Mouse (Mus musculus) megakaryocyte, embryonic 14.5 days (primary cell): Measurements from ENCODE around the gene Xpnpep1. TPM values are rescaled to one million over a fixed set of nuclear protein-coding genes. Genes with fewer than 3 reads are reported as not detected.
A peak's percentile ranks its signal among the peaks of the same experiment; 100 is the strongest.

Experiments
- H3K27me3 ChIP-seq: replicated peaks from 2 replicates; pipeline ENCODE3; 2012; ENCODE audit warnings: inconsistent platforms
- H3K36me3 ChIP-seq: replicated peaks from 2 replicates; pipeline ENCODE3; 2012; ENCODE audit warnings: low read length, inconsistent platforms, mixed read lengths
- H3K4me1 ChIP-seq: 2 replicates; pipeline ENCODE4 v1.6.1; 2012; ENCODE audit warnings: inconsistent platforms
- H3K4me3 ChIP-seq: replicated peaks from 2 replicates; pipeline ENCODE3; 2012; ENCODE audit warnings: moderate library complexity, mild to moderate bottlenecking, inconsistent platforms
- H3K9me3 ChIP-seq: 2 replicates; pipeline ENCODE4 v1.6.1; 2012; ENCODE audit warnings: inconsistent platforms
- FLI1 ChIP-seq: IDR thresholded peaks from 2 replicates; pipeline ENCODE4 v1.6.1; 2012; ENCODE audit warnings: low read length, inconsistent platforms, mixed read lengths
- GATA1 ChIP-seq: IDR thresholded peaks from 3 replicates; pipeline ENCODE4 v1.6.1; 2012; ENCODE audit warnings: mixed read lengths, low read length, inconsistent platforms, borderline replicate concordance
- polyA plus RNA-seq: library from polyadenylated mRNA; stranded (reverse); fragments of >175 nt; gene quantifications from 2 replicates; pipeline ENCODE4 v1.2.3, GENCODE M21; 2012; ENCODE audit warnings: low replicate concordance; ENCODE audit not compliant: insufficient read depth

The Xpnpep1 gene
- polyA plus RNA-seq, 1 experiment, result 183 TPM

GRCm38 (mm10) chr19:53051288-53051985, 11.4 kb upstream of the Xpnpep1 start:
- no peak for TF ChIP-seq GATA1
- TF ChIP-seq FLI1, result no peak
- Histone ChIP-seq H3K4me1 (peaks cover 14% of the 10 kb centered on the region), H3K9me3 (peaks cover 13% of the 10 kb centered on the region; the same call in 1 of the 2 replicates), H3K4me3 (no peak overlapping the region), H3K36me3 (no peaks in the 10 kb centered on the region), H3K27me3 (peaks cover 20% of the 10 kb centered on the region)

- Histone ChIP-seq H3K9me3 (peaks cover 14% of the 10 kb centered on the region; the same call in 1 of the 2 replicates), H3K4me1 (peaks cover 14% of the 10 kb centered on the region), H3K27me3 (peaks cover 20% of the 10 kb centered on the region), H3K36me3 (no peaks in the 10 kb centered on the region), H3K4me3 (no peak overlapping the region)
- TF ChIP-seq GATA1 (no peak), FLI1 (no peak)
Observed at GRCm38 (mm10) chr19:53050100-53050499, 10.1 kb upstream of the Xpnpep1 start.

- H3K4me1 ChIP-seq, result peaks cover 7% of the 10 kb centered on the region
- TF ChIP-seq FLI1 (no peak), GATA1 (no peak)
- H3K4me3 ChIP-seq, result no peak overlapping the region
- peaks cover 14% of the 10 kb centered on the region; the same call in 1 of the 2 replicates for H3K9me3 ChIP-seq
- H3K36me3 ChIP-seq, result no peaks in the 10 kb centered on the region
- peaks cover 9% of the 10 kb centered on the region for H3K27me3 ChIP-seq
Observed at GRCm38 (mm10) chr19:53047208-53047607, 7.2 kb upstream of the Xpnpep1 start.

- TF ChIP-seq FLI1 (no peak), GATA1 (no peak)
- no peak overlapping the region for H3K4me3 ChIP-seq
- H3K27me3 ChIP-seq, result peaks cover 6% of the 10 kb centered on the region
- no peaks in the 10 kb centered on the region for H3K36me3 ChIP-seq
- peaks cover 7% of the 10 kb centered on the region; the same call in 1 of the 2 replicates for H3K9me3 ChIP-seq
- peaks cover 30% of the 10 kb centered on the region for H3K4me1 ChIP-seq
Observed at GRCm38 (mm10) chr19:53043423-53044125, 3.6 kb upstream of the Xpnpep1 start.

GRCm38 (mm10) chr19:53041570-53041969, 1.6 kb upstream of the Xpnpep1 start:
- TF ChIP-seq FLI1 (no peak), GATA1 (no peak)
- H3K36me3 ChIP-seq, result peaks cover 7% of the 10 kb centered on the region
- no peak overlapping the region for H3K4me3 ChIP-seq
- peaks cover 6% of the 10 kb centered on the region for H3K27me3 ChIP-seq
- H3K9me3 ChIP-seq, result peaks cover 2% of the 10 kb centered on the region; the same call in 1 of the 2 replicates
- peaks cover 39% of the 10 kb centered on the region for H3K4me1 ChIP-seq

DNA sequence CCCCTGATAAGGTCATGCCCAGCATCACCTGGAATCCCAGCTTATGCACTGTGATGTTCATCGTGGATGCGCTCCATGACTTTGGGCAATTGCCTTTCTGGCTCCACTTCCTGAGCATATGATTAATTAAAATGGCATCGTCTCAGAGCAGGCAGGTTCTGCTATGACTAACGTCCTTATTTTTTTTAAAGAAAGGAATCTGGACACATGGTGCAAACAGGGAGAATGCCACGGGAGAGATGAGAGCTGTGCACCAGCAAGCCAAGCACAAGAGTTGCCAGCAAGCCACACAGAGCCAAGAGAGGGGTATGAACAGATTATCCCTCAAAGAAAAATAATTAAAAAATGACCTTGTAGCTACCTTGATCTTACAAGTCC, 1.1 kb upstream of the Xpnpep1 start:
- Histone ChIP-seq H3K27me3 (peaks cover 6% of the 10 kb centered on the region), H3K9me3 (no peaks in the 10 kb centered on the region)

GRCm38 (mm10) chr19:53039090-53039489, 924 bp downstream of the Xpnpep1 start:
- Histone ChIP-seq H3K9me3 (no peaks in the 10 kb centered on the region), H3K4me1 (peaks cover 62% of the 10 kb centered on the region), H3K4me3 (peak overlapping the region; percentile 97), H3K36me3 (peaks cover 23% of the 10 kb centered on the region), H3K27me3 (peaks cover 2% of the 10 kb centered on the region)
- no peak for TF ChIP-seq GATA1
- TF ChIP-seq FLI1, result no peak

More for the DNA sequence above, 1.1 kb upstream of the Xpnpep1 start:
- TF ChIP-seq GATA1 (no peak), FLI1 (no peak)
- Histone ChIP-seq H3K4me3 (no peak overlapping the region), H3K4me1 (peaks cover 43% of the 10 kb centered on the region), H3K36me3 (peaks cover 9% of the 10 kb centered on the region)

DNA sequence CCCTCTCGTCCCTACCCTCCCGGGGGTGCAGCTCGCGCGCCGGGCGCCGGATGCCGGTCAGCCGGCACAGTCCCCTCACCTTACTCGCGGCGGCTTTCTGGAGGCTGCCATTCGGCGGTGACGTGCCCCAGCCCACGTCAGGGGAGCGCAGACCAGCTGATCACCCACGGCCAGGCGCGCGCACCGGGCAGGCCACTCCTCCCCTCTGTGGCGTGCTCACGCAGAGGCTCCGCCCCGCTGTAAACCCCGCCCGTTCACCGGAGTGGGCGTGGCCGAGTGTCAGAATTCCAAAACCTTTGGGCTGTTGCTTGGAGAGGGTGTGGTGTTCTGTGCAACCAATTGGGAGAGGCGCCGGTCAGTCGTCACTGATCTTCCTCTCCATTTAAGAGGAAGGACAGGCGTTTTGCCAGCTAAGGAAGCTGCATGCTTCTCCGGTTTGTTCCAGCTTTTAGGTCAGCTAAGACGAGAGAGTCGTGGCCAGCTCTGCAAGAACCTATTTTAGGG, 1.5 kb downstream of the Xpnpep1 start:
- TF ChIP-seq GATA1 (no peak), FLI1 (no peak)
- Histone ChIP-seq H3K4me3 (peak overlapping the region; percentile 97), H3K9me3 (no peaks in the 10 kb centered on the region), H3K4me1 (peaks cover 67% of the 10 kb centered on the region), H3K36me3 (peaks cover 26% of the 10 kb centered on the region), H3K27me3 (no peaks in the 10 kb centered on the region)

- H3K4me1 ChIP-seq, result peaks cover 72% of the 10 kb centered on the region
- no peaks in the 10 kb centered on the region for H3K9me3 ChIP-seq
- H3K4me3 ChIP-seq, result peak overlapping the region; percentile 97
- no peaks in the 10 kb centered on the region for H3K27me3 ChIP-seq
- no peak for TF ChIP-seq FLI1
- no peak for TF ChIP-seq GATA1
- peaks cover 26% of the 10 kb centered on the region for H3K36me3 ChIP-seq
Observed at GRCm38 (mm10) chr19:53037925-53038419, 2.0 kb downstream of the Xpnpep1 start.

DNA sequence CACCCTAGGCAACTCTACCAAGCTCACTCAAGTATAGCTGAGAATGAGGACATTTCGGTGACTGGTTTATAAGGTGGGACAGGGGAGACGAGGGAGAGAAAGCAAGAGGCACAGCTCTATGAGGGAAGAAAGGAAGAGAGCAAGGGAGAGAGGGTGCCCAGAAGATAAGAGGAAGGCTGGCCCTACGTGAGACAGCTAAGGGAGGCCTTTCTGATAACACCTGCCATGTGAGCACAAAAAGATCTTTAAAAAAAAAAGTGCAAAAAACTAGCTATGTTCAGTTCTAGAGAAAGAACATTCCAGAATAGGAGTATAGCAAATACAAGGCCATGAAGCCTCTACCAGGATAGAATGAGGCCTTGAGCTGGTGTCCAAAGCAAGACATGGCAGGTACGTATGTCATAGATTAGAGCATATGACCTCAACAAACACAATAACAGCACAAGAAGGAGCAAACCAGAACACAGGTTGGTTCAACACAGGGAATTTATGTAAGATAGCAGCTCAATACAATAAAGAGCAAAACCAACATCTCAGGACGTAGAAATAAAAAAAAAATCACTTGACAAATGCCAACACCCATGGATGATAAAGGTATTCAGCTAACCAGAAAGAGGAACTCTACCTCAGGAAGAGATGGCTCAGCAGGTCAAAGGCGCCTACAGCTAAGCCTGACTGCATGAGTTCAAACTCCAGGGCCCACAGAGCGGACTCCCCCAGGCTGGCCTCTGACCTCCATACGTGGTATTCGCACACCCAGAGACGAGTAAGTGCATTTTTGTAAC, 6.7 kb downstream of the Xpnpep1 start:
- Histone ChIP-seq H3K27me3 (no peaks in the 10 kb centered on the region), H3K9me3 (no peaks in the 10 kb centered on the region), H3K4me1 (peaks cover 91% of the 10 kb centered on the region), H3K36me3 (peaks cover 61% of the 10 kb centered on the region), H3K4me3 (peak overlapping the region; percentile 76)
- TF ChIP-seq GATA1, result no peak
- TF ChIP-seq FLI1, result no peak
